Mouse (Mus musculus) stomach, postnatal 0 days (tissue): ENCODE measurements at regions not wholly inside any gene's neighbourhood (a gene's known extent, or its start where the extent isn't known, plus 50 kb on each side); places are given as distances from the start of the nearest gene placed in this dataset.

Experiments
- CTCF ChIP-seq: IDR thresholded peaks from 2 replicates; pipeline ENCODE4 v1.5.1; 2016; ENCODE audit warnings: antibody characterized with exemption, low read depth, mild to moderate bottlenecking, moderate library complexity
- EP300 ChIP-seq: optimal IDR thresholded peaks from 2 replicates; pipeline ENCODE3; 2016; ENCODE audit warnings: antibody characterized with exemption

GRCm38 (mm10) chr13:89444847-89445246 is 94.7 kb upstream of the Hapln1 start:
- no peak for TF ChIP-seq CTCF
- TF ChIP-seq EP300: no peak
